Mouse (Mus musculus): ENCODE measurements around the gene Arhgef3.

Arhgef3 gene

DNA sequence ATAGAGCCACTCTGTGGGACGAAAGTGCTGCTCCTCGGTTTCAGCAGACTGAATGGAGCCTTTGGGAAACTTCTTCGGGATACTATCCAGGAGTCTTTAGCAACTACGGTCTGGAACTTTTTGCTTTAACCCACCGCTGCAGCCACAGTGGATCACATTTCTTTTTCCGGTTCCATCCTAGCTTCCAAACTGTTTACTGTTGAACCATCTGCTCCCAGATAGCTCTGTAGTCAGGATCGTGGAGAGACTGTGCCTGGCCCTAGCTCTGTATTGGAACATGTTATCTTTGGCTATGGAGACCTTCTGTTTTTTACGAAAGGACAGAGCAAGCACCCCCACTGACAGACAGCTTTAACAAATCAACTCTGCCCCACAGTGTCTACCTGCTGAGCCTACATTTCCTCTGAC lies 257.0 kb downstream of the Arhgef3 start:
- DNase-seq (ENCODE audit: low spot score in 2 of 2) = no peak

- DNase-seq (ENCODE audit: low spot score in 2 of 2) = no peak
Observed at GRCm38 (mm10) chr14:27373498-27373897, 258.8 kb downstream of the Arhgef3 start.

DNA sequence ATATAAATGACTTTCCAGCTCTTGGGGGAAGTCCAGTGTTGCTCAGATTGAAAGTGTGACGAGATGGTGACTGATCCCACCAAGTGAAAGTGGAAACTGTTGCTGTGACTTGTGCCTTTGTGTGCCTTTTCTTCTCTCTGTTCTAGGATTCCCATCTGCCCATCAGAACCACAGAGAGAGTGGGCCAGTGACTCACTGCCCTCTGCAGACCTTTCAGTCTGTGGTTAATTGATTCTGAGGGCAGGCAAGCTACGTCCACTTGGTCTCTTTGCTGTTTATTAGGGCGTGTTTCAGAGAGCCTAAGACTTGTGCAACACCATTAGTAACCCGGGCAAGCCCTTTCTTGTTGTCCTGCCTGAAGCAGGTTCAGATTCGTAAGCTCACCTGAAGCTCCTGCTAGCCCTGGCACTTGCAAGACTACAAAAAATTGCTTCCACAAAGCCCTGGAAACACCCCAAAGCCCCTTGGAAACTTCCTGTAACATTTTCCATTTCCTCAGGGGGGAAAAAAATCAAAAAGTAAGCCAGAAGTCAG lies 261.5 kb downstream of the Arhgef3 start:
- DNase-seq (ENCODE audit: low spot score in 2 of 2) = no peak

- DNase-seq (ENCODE audit: low spot score in 2 of 2) = no peak
Observed at GRCm38 (mm10) chr14:27378669-27379068, 264.0 kb downstream of the Arhgef3 start.

DNA sequence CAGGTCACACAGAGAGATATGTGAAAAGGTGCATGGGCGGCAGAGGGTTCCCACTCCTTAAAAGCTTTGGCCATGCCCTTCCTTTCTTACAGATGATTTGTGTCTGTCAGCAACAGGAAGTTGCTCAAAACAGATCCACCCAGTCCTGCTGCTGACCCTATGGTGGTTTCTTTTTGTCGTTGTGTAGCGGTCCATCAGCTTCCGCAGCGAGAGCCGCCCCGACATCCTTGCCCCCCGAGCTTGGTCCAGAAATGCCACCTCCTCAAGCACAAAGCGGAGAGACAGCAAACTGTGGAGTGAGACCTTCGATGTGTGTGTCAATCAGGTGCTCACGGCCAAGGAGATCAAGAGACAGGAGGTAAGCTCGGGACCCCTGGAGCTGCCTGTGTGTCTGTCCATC lies 264.7 kb downstream of the Arhgef3 start:
- DNase-seq (ENCODE audit: low spot score in 2 of 2) = peak; percentile 25 to 66

- DNase-seq (ENCODE audit: low spot score in 2 of 2) = no peak
Observed at GRCm38 (mm10) chr14:27381459-27381858, 266.8 kb downstream of the Arhgef3 start.

DNA sequence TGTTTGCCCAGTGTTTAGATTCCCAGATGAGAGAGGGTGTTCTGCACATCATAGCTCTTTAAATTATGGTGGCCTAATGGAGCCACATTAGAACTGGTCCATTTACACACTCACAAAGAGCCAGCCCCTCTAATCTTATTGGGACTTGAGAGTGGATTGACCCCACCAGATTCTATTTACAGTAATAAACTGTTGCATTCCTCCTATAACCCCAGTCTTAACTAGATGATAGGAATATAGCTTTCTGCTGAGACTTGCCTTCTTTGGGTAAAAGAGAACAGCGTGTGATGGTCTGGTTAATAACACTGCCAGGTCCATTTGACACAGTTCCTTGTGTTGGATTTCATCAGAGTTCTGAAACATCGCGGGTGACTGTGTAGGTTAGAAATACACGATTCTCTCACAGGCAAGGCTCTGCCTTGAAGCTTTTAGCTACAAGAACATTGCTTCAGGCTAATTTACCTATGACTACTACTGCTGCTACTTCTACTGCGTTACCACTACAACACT lies 268.7 kb downstream of the Arhgef3 start:
- DNase-seq (ENCODE audit: low spot score in 2 of 2) = no peak

DNA sequence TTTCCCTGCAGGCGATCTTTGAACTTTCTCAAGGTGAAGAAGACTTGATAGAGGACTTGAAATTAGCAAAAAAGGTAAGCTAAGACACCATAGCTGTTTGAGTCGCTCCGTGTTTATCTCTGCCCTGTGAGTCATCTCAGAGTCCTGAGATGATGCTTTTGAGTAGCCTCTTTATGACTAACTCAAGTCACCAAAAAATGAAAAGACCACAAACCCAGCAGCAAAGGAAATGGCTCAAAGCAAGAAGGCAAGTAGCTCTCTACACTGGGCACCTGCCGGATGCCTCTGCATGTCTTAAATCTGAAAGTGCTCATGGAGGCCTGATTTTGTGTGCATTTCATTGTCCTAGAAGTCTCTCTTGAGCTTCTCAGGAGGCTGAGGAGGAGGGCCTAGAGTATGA lies 269.4 kb downstream of the Arhgef3 start:
- no peak for DNase-seq (ENCODE audit: low spot score in 2 of 2)

GRCm38 (mm10) chr14:27388616-27389015 lies 273.9 kb downstream of the Arhgef3 start:
- no peak for DNase-seq (ENCODE audit: low spot score in 2 of 2)

DNA sequence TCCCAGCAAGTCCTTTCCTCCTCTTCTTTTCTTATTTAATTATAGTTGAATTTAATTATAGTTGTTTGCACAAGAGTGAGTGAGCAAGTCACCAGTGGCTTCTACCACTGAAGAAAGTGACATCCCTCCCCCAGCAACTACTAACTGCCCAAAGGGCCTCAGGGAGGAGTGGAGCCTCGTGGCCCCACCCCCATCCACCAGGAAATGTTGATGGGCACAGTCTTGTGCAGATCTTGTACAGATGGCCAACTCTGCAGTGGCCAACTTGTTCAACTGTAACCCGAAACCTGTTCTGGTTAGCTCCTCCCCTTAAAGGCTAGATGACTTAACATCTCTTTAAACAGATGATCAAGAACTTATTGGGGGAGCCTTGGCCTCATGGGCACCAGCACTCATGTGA lies 275.0 kb downstream of the Arhgef3 start:
- DNase-seq (ENCODE audit: low spot score in 2 of 2) = no peak

DNA sequence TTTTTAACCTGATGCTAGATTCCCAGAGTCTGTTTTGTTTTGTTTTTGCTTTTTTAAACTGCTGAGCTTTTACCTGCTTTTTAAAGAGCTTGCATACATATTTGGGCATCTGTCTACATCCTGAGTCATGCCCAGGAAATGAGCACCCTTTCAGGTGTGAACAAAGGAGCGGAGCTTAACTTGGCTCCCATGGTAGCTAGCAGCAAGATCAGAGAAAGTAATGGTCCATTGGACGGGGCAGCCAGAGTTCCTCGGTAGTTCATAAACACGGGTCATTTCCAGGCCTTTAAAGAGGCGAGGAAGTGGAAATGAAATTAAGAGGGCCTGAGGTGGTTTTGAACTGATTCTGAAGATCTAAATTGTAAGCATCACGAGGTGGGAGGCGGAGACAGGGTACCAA lies 276.0 kb downstream of the Arhgef3 start:
- no peak for DNase-seq (ENCODE audit: low spot score in 2 of 2)

DNA sequence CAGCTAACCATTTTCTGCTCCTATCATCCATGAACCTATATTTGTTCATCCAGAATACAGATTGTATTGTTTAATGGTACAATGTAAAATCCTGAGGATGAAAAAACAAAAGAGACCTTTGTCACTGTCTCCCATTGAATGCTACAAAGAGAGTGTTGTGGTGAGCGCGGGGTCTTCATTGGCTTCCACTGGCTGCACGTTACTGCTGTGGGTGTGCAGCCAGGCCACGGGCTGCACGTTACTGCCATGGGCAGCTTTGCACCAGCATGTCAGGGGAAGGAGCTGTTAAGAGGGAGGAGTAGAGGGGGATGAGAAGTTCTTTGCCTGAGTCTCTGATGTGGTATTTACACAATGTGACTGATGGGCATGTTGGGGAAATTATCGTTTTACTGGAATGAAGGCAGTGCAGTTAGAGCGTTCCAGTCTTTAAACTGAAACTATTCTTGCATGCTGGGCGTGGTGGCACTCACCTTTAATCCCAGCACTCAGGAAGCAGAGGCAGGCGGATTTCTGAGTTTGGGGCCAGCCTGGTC lies 277.1 kb downstream of the Arhgef3 start:
- DNase-seq (ENCODE audit: low spot score in 2 of 2) = no peak

DNA sequence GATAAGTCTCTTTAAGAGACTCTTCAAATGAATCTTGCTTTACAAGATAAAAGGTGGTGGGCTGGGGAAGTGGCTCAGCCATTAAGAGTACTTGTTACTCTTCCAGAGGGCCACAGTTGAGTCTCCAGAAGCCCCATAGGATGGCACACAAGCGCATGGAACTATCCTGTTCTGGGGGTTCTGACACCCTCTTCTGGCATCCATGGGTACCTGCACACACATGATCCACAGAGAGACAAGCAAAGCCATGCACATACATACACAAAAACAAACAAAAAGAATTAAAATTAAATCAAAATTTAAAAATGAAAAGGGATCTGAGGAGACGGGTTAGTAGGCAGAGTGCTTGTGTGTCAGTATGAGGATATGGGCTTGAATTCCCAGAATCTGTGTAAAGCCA lies 278.0 kb downstream of the Arhgef3 start:
- no peak for DNase-seq (ENCODE audit: low spot score in 2 of 2)

DNA sequence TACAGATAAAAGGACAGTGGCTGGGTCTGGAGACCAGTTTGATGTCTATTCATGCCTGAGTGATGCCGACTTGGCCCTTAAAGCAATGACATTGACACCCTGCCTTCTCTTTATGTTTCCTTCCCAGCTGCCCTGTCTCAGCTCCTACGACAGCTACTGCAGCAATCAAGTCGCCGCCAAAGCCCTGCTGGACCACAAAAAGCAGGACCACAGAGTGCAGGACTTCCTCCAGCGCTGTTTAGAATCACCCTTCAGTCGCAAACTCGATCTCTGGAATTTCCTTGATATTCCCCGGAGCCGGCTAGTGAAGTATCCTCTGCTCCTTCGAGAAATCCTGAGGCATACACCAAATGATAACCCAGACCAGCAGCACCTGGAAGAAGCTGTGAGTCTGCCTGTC lies 279.1 kb downstream of the Arhgef3 start:
- no peak for DNase-seq (ENCODE audit: low spot score in 2 of 2)

DNA sequence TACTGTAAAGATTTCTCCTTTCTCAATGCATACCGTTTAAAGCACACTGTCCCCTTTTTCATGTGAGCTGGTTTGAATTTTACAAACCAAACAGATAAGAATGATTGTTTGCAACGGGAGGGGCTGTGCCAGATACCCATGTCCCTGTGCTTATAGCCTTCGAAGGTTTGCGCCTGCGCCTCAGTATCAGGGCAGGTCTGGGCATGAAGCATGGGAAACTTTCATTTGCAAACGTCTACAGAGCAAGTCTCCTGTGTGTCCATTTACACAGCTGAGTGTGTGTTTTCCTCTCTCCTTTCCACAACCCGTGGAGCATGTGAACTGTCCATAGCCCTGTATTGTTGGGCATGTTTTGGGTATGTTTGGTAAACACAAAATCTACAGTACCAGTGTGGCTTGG lies 281.7 kb downstream of the Arhgef3 start:
- DNase-seq (ENCODE audit: low spot score in 2 of 2) = no peak

GRCm38 (mm10) chr14:27397526-27397925 lies 282.8 kb downstream of the Arhgef3 start:
- no peak for DNase-seq (ENCODE audit: low spot score in 2 of 2)

DNA sequence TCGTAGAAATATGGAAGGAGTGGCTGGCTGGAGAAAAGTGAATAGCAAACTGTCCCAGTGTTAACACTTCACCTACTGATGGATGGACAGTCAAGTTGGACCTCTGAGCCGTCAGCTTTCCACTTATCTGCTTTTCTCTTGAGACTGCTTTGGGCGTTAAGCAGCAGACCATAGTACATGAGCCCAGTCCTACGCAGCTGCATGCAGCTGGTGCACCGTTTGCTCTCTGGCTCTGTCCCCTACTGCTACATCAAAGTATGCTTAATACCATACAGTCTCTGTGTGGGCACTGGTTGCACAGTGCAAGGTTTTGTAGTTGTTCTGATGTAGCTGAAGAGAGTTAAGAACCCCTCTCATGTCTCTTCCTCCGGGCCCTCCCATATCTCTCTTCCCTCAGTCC lies 285.8 kb downstream of the Arhgef3 start:
- no peak for DNase-seq (ENCODE audit: low spot score in 2 of 2)

DNA sequence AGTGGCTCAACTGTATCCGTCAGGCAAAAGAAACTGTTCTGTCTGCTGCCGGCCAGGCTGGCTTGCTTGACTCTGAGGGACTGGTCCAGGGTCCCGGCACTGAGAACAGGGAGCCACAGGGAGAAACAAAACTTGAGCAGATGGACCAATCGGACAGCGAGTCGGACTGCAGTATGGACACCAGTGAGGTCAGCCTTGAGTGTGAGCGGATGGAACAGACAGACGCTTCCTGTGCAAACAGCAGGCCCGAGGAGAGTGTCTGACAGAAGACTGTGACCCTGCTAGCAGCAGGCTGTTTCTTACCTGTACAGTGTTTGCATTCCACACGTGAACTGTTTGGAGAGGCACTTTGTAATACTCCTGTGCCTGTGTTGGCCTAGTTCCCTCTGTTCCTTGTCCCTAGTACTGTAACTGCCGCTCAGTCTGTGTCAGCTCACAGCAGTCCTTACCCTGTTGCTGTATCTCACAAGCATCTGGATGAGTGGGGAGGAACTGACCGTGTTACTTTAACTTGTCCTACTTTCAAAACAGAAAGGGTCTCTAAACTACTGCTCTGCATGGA lies 287.1 kb downstream of the Arhgef3 start:
- DNase-seq (ENCODE audit: low spot score in 2 of 2) = no peak

DNA sequence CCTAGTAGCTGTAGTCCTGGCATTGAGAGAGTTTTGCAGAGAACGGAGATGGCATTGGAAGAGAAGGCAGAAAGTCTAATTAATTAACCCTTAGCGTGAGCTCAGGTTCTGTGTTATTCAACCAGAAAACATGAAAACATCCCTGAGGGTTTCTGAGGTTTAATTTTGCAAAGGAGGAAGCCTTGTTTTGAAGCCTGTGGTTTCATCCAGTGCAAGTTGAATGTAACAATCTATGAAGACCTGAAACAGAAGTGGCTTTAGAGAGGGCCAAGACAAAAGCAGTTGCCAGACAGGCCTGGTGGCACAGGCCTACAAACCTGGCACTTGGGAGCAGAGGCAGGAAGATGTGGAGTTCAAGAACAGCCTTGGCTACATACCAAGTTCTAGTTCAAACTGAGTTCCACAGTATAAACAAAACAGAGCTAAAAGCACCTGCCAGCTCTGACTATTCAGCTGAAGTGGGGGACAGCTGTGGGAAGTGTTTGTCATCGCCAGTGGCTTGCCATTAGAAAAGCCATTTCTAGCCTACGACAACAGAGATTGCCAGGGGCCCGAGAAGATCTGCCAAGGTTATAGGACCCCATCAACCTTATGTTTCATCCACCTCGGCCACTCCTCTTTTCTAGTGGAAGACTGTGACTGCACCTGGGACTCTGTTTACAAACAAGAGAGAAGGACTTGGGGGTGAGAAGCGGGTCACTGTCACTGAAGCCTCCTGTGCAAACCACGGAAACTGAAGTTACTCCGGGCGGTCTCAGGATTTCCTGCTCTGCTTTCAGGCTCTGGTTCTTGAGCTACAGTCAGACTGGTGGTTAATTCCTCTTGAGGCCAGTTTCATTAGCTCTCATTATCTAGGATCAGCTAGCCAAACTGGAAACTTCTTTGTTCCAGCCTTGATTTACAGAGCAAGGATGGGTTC lies 287.9 kb downstream of the Arhgef3 start:
- DNase-seq (ENCODE audit: low spot score in 2 of 2) = no peak

- peak in 1 of 2 experiments; percentile 37 for DNase-seq (ENCODE audit: low spot score in 2 of 2)
Observed at GRCm38 (mm10) chr14:27405452-27405851, 290.8 kb downstream of the Arhgef3 start.

- no peak for DNase-seq (ENCODE audit: low spot score in 2 of 2)
Observed at GRCm38 (mm10) chr14:27405947-27406346, 291.2 kb downstream of the Arhgef3 start.

- no peak for DNase-seq (ENCODE audit: low spot score in 2 of 2)
Observed at GRCm38 (mm10) chr14:27408240-27408639, 293.5 kb downstream of the Arhgef3 start.

GRCm38 (mm10) chr14:27409662-27410061 lies 295.0 kb downstream of the Arhgef3 start:
- DNase-seq (ENCODE audit: low spot score in 2 of 2) = no peak
